Mouse (Mus musculus): ENCODE measurements around the gene Nradd.

Nradd gene

GRCm38 (mm10) chr9:110624361-110625166, at the start of gene Nradd:
Nradd (minus strand) TSS chr9:110624452.
- DNase-seq: peak; percentile 87

- no peak for DNase-seq
Measured at GRCm38 (mm10) chr9:110673107-110673752, 49.0 kb upstream of the Nradd start.

- no peak for DNase-seq
Measured at GRCm38 (mm10) chr9:110672462-110673106, 48.3 kb upstream of the Nradd start.

- no peak for DNase-seq
Measured at GRCm38 (mm10) chr9:110669785-110670184, 45.5 kb upstream of the Nradd start.

- no peak for DNase-seq
Measured at GRCm38 (mm10) chr9:110668601-110669293, 44.5 kb upstream of the Nradd start.

- DNase-seq: no peak
Measured at GRCm38 (mm10) chr9:110667219-110667836, 43.1 kb upstream of the Nradd start.

GRCm38 (mm10) chr9:110666374-110666773, 42.1 kb upstream of the Nradd start:
- no peak for DNase-seq

- DNase-seq: no peak
Measured at GRCm38 (mm10) chr9:110665912-110666311, 41.7 kb upstream of the Nradd start.

- no peak for DNase-seq
Measured at GRCm38 (mm10) chr9:110662844-110663243, 38.6 kb upstream of the Nradd start.

- no peak for DNase-seq
Measured at GRCm38 (mm10) chr9:110660856-110661612, 36.8 kb upstream of the Nradd start.

GRCm38 (mm10) chr9:110660208-110660607, 36.0 kb upstream of the Nradd start:
- no peak for DNase-seq

- no peak for DNase-seq
Measured at GRCm38 (mm10) chr9:110659521-110659920, 35.3 kb upstream of the Nradd start.

GRCm38 (mm10) chr9:110657474-110658078, 33.3 kb upstream of the Nradd start:
- DNase-seq: no peak

GRCm38 (mm10) chr9:110656249-110657221, 32.3 kb upstream of the Nradd start, which contains the start of gene Ccdc12:
Ccdc12 (plus strand) TSS chr9:110656503.
- peak; percentile 93 for DNase-seq

GRCm38 (mm10) chr9:110655651-110656007, 31.4 kb upstream of the Nradd start:
- DNase-seq: no peak

- no peak for DNase-seq
Measured at GRCm38 (mm10) chr9:110654726-110655650, 30.7 kb upstream of the Nradd start.

- DNase-seq: peak; percentile 55
Measured at GRCm38 (mm10) chr9:110653655-110654461, 29.6 kb upstream of the Nradd start, which contains the start of gene Nbeal2. Nbeal2 (minus strand) TSS chr9:110654161.

All from right cerebral cortex, postnatal 4 days (tissue).